Mouse (Mus musculus): ENCODE measurements at regions not wholly inside any gene's neighbourhood (a gene's known extent, or its start where the extent isn't known, plus 50 kb on each side); places are given as distances from the start of the nearest gene placed in this dataset.

- TF ChIP-seq CTCF (IDR thresholded peaks at IDR 0.05; ENCODE audit: extremely low read depth, insufficient read depth, low read length), result no peak
- no peak for TF ChIP-seq POLR2A (IDR thresholded peaks at IDR 0.05; ENCODE audit: extremely low read depth, insufficient read depth, low read length)
Measured at GRCm38 (mm10) chr10:46397089-46397488, 819.5 kb downstream of the Hace1 start.
